Mouse (Mus musculus) bone marrow macrophage, adult 2 months (primary cell): Measurements from ENCODE around the gene Tns3. TPM values are rescaled to one million over a fixed set of nuclear protein-coding genes. Genes with fewer than 3 reads are reported as not detected.

Experiments used
- H3K27ac ChIP-seq: 2 replicates; pipeline ENCODE4 v1.5.1; 2012; ENCODE audit warnings: low read depth, low read length; ENCODE audit not compliant: insufficient read depth
- H3K4me1 ChIP-seq: 2 replicates; pipeline ENCODE4 v1.6.1; 2012; ENCODE audit warnings: low read length; ENCODE audit not compliant: control insufficient read depth, insufficient read depth
- H3K4me3 ChIP-seq: 2 replicates; pipeline ENCODE4 v1.5.1; 2012; ENCODE audit warnings: mild to moderate bottlenecking, low read length, moderate library complexity; ENCODE audit not compliant: insufficient read depth
- CTCF ChIP-seq: IDR thresholded peaks from 2 replicates; pipeline ENCODE4 v1.5.1; 2012; ENCODE audit warnings: low read depth, mild to moderate bottlenecking, low read length, moderate library complexity
- POLR2A ChIP-seq: IDR thresholded peaks from 2 replicates; pipeline ENCODE4 v1.6.1; 2012; ENCODE audit warnings: mild to moderate bottlenecking, low read depth, low read length, borderline replicate concordance
- polyA plus RNA-seq: library from polyadenylated mRNA; stranded (reverse); fragments of >200 nt; gene quantifications from 2 replicates; pipeline ENCODE4 v1.2.4, GENCODE M21; 2012; ENCODE audit not compliant: missing spikeins, insufficient read depth, insufficient read length

Tns3 gene
- polyA plus RNA-seq, 1 experiment, result 102 TPM

DNA sequence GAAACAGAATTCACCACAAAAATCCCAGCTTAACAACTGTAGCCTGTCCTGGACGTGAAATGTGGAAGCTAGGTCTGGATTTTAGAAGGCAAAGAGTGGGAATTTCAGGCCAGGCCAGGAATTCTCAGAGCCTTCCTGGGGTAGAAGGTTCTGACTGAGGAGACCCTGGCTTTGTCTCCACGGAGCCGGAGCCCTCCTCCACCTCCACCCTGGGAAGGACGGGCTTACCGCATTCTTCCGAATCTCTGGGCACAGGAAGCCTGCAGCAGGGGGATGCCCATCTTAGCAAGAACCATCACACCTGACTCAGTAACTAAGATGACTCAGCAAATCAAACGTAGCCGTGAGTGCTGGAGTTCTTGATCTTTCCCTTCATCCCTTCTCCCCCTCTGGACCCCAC is 231.4 kb downstream of the Tns3 start:
- Histone ChIP-seq H3K4me3 (no peak overlapping the region), H3K4me1 (no peaks in the 10 kb centered on the region), H3K27ac (no peak overlapping the region)
- no peak for TF ChIP-seq CTCF
- TF ChIP-seq POLR2A, result no peak

DNA sequence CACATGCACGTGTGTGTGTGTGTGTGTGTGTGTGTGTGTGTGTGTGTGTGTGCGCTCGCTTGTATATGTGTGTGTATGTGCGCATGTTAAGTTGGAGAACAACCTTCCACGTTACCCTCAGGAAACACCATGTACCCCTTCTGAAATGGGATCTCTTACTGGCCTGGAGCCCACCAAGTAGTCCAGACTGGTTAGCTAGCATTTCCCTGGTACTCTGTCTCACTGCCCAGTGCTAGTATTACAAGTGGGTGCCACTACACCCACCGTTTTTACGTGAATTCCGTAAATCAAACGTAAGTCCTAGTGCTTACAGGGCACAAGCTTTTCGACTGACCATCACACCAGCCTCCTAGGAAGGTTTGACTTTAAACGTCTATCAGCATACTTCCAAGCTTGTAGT is 236.7 kb downstream of the Tns3 start:
- no peak for TF ChIP-seq CTCF
- TF ChIP-seq POLR2A, result no peak
- Histone ChIP-seq H3K27ac (no peak overlapping the region), H3K4me3 (no peak overlapping the region), H3K4me1 (no peaks in the 10 kb centered on the region)

DNA sequence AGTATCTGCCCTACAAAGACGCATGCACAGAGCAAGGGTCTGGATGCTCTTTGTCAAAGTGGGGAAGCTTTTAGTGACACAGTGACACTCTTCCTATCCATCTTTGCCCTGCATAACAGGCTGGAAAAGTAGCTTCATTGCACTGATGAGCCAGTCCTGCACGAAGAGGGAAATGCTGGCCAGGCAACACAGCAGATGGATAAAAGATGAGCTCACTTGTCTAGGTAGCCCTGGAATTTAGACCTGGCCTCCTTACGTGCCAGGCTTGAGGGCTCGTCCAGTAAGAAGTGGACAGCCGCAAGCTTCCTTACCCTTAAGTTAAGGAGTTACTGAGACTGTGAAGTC is 239.1 kb downstream of the Tns3 start:
- TF ChIP-seq CTCF (no peak), POLR2A (no peak)
- Histone ChIP-seq H3K4me1 (no peaks in the 10 kb centered on the region), H3K27ac (no peak overlapping the region), H3K4me3 (no peak overlapping the region)

DNA sequence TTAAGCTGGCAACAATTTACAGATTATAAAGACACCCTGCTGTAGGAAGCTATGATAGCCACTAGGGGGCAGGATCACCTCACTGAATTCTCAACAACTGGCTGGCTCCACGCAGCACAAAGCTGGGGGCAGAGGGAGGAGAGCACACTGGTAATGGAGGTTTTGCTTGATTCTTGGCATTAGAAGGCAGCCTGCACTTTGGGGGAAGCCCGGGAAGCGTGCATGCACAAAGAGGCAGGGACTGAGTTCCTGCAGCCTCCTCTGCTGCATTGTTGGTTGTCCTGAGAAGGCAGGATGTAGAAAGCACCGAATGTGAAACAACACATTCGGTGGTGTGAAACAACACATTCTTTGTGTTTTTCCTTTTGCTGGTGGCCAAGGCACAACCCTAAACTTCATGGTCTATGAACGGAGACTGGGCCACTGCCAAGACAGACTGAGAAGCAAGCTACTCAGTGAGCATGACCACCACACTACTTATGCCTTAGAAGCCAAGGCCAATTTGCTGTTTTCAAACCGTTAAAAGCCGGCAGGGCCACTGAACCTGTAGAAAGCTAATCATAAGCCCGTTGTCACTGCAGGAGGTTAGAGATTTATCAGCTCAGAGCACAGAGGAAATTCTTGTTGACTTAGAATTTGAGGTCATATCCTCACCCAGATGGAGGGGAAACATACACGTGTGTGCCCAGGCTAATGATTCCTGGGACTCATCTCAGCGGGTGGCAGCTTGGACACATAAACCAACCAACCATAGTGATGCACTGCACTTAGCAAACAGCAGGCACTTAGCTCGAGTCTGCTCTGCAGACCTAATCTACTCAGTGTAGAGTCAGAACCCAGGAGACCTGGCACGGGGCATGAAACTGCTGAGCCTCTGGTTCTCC is 239.8 kb downstream of the Tns3 start:
- TF ChIP-seq CTCF, result peak; percentile 78
- TF ChIP-seq POLR2A, result no peak
- H3K4me3 ChIP-seq, result no peak overlapping the region
- H3K27ac ChIP-seq, result no peak overlapping the region
- H3K4me1 ChIP-seq, result no peaks in the 10 kb centered on the region

DNA sequence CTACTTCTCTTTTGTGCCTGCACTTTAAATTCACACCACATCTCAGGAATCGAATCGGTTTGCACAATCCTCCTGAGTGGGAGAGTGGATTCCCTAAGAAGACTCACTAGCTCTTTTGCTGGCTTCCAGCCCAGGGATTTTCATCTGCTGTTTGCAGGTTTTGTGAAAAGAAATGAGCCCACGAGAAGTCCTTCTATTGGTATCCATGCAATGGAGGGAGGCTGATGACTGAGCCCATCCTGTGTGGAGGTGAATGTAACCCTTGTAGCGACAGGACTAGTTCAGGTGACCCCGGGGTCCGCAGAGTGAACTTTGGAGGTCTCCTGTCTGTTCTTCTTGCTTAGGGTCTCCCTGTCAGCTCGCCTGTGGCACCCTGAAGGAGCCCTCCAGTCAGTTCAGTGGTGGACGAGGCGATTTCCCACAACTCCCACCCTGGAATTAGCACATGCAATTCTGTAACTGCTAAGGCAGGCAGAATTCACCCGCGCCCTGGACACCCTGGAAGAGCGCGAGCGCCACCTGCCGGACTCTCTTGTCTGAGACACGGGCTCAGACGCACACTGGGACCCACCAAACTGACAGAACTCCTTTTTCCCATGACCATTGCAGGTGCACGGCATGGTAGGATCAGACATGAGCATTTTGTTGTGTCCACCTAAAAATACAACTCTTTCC is 259.0 kb downstream of the Tns3 start:
- Histone ChIP-seq H3K4me3 (no peak overlapping the region), H3K27ac (no peak overlapping the region), H3K4me1 (no peaks in the 10 kb centered on the region)
- TF ChIP-seq CTCF (peak; percentile 88), POLR2A (no peak)

DNA sequence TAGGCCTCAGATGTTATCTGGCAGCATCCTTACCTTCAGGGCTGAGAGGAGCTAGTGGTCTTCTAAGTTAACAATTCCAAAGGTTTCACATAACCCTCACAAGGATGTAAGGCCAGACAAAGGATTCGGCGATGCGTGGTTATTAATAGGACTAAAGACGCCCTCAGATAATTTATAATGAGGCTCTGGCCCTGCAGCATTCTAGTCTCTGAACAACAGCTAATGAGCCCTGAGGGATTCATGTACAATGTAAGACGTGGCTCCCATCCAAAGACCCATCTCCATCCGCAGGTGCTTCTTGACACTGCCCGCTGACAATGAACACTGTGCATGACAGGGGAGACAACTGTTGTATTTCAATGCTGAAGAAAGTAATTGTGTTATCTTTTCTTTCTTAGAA is 263.0 kb downstream of the Tns3 start:
- no peak overlapping the region for H3K4me3 ChIP-seq
- no peak overlapping the region for H3K27ac ChIP-seq
- TF ChIP-seq POLR2A (no peak), CTCF (no peak)
- H3K4me1 ChIP-seq, result no peaks in the 10 kb centered on the region

DNA sequence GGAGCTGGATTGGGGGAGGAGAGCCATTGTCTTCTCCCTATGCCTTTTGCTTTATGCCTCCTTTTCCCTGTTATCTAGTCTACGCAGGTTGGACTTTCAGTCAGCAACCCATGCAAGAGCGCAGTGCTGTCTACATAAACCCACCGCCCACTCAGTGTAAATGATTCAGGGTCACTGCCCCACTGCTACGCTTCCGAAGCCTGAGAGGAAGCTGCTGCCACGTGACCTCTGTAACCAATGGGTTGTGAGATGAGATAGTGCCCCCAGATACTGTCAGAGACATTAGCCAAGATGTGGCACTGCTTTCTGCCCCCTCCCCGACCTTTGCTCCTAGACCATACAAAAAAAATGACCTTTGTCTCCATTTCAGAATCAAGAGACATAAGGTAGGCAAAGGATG is 268.0 kb downstream of the Tns3 start:
- no peak for TF ChIP-seq POLR2A
- no peak for TF ChIP-seq CTCF
- H3K4me1 ChIP-seq, result no peaks in the 10 kb centered on the region
- H3K4me3 ChIP-seq, result no peak overlapping the region
- H3K27ac ChIP-seq, result no peak overlapping the region

DNA sequence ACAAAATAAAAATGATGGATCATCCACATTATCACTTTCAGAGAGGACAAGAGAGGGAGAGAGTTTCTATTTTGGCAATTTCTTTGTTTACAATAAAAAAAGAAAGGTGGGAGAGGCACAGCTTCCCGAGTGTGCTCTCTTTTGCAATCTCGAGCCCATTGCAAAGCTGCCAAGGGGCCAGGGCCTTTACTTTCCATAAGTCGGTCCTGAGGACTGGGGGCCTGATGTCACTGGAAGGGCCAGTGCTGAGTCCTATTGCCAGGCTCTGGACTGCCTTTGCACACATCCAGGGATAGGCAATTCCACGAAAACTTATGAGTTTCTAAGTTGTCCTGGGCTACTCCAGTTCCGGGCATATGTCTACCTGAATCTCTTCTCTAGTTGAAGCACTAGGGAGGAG is 272.8 kb downstream of the Tns3 start:
- TF ChIP-seq CTCF (no peak), POLR2A (no peak)
- no peaks in the 10 kb centered on the region for H3K4me1 ChIP-seq
- H3K27ac ChIP-seq, result no peak overlapping the region
- no peak overlapping the region for H3K4me3 ChIP-seq

DNA sequence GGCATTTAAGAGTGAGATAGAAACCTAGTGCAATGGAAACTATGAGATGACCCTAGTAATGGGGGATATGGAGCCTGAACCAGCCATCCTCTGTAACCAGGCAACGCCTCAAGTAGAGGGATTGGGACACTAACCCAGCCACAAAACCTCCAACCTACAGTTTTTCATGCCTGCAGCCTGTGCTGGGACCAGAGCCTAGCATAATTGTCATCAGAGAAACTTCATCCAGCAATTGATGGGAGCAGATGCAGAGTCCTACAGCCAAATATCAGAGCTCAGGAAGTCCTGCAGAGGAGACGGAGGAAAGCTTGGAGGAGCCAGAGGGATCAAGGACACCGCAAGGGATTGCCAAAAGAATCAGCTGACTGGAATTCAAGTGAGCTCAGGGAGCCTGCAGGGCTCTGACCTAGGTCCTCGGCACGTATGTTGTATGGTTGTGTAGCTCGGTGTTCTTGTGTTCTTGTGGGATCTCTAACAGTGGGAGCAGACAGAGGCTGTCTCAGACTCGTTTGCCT is 278.4 kb downstream of the Tns3 start:
- no peak overlapping the region for H3K4me3 ChIP-seq

More for the DNA sequence above, 278.4 kb downstream of the Tns3 start:
- no peaks in the 10 kb centered on the region for H3K4me1 ChIP-seq
- TF ChIP-seq POLR2A, result no peak
- no peak for TF ChIP-seq CTCF
- no peak overlapping the region for H3K27ac ChIP-seq
